Mouse (Mus musculus) C2C12 (cell line): Measurements from ENCODE around the gene Spon2. TPM values are rescaled to one million over a fixed set of nuclear protein-coding genes. Genes with fewer than 3 reads are reported as not detected.

ENCODE experiments used
- H3K27me3 ChIP-seq: one replicate; pipeline ENCODE4 v1.6.1; 2011; ENCODE audit not compliant: control insufficient read depth, insufficient read depth, insufficient read length
- H3K36me3 ChIP-seq: one replicate; pipeline ENCODE4 v1.6.1; 2011; ENCODE audit not compliant: control insufficient read depth, insufficient read depth
- H3K4me3 ChIP-seq: one replicate; pipeline ENCODE4 v1.5.1; 2011; ENCODE audit warnings: mild to moderate bottlenecking, control low read depth; ENCODE audit not compliant: poor library complexity, insufficient read depth, severe bottlenecking
- H3K79me2 ChIP-seq: one replicate; pipeline ENCODE4 v1.6.1; 2011; ENCODE audit not compliant: control insufficient read depth, insufficient read depth
- H3K79me3 ChIP-seq: one replicate; pipeline ENCODE4 v1.6.1; 2011; ENCODE audit warnings: low read depth, control low read depth
- H3ac ChIP-seq: one replicate; pipeline ENCODE3; 2011; ENCODE audit warnings: low read depth; ENCODE audit not compliant: control insufficient read depth, insufficient read length
- CEBPB ChIP-seq: IDR thresholded peaks from one replicate; pipeline ENCODE4 v1.6.1; 2011; ENCODE audit warnings: low read depth, mild to moderate bottlenecking, control low read depth, moderate library complexity
- CTCF ChIP-seq: IDR thresholded peaks from one replicate; pipeline ENCODE4 v1.5.1; 2011; ENCODE audit not compliant: control insufficient read depth, insufficient read depth, insufficient read length
- FOSL1 ChIP-seq: IDR thresholded peaks from one replicate; pipeline ENCODE4 v1.8.0; 2011; ENCODE audit warnings: mild to moderate bottlenecking, low read length; ENCODE audit not compliant: poor library complexity, insufficient read depth, severe bottlenecking
- MAX ChIP-seq: IDR thresholded peaks from one replicate; pipeline ENCODE4 v1.6.1; 2011; ENCODE audit warnings: mild to moderate bottlenecking, control low read depth
- MYOD1 ChIP-seq: IDR thresholded peaks from one replicate; pipeline ENCODE4 v1.6.1; 2011; ENCODE audit warnings: low read depth; ENCODE audit not compliant: control insufficient read depth, insufficient read length
- MYOG ChIP-seq: IDR thresholded peaks from one replicate; pipeline ENCODE4 v1.6.1; 2011; ENCODE audit not compliant: control insufficient read depth, insufficient read length; ENCODE audit errors: extremely low read depth
- USF1 ChIP-seq: IDR thresholded peaks from one replicate; pipeline ENCODE4 v1.6.1; 2011; ENCODE audit warnings: low read depth, mild to moderate bottlenecking, control low read depth, moderate library complexity
- polyA plus RNA-seq: library from polyadenylated mRNA; unstranded; fragments of >200 nt; fragmentation: generic; extraction: Trizol; gene quantifications from one replicate; pipeline ENCODE4 v1.2.1, GENCODE M21; 2012; ENCODE audit warnings: missing spikeins

The Spon2 gene
- polyA plus RNA-seq, 1 experiment, result 1.4 TPM

DNA sequence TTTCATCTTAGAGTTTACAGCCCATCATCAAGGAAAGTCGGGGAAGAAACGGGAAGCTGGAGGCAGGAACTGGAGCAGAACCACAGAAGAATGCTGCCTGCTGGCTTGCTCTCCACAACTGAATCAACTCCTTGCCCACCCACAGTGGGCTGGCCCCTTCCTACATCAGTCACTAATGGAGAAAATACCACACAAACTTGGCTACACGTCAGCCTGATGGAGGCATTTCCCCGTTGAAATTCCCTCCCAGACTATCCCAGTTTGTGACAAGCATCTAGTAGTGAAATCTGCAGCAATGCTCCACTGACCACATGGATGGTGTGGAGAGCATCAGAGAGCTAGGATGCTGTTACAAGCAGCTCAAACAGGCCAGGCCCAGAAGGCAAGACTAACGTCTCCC is 14.5 kb upstream of the Spon2 start:
- H3K79me2 ChIP-seq, result no peaks in the 10 kb centered on the region
- H3K79me3 ChIP-seq, result no peaks in the 10 kb centered on the region
- H3ac ChIP-seq, result no peak overlapping the region
- H3K4me3 ChIP-seq, result no peak overlapping the region
- no peak for TF ChIP-seq MYOD1
- no peak for TF ChIP-seq MAX
- no peak for TF ChIP-seq FOSL1
- no peak for TF ChIP-seq MYOG
- no peak for TF ChIP-seq USF1
- no peak for TF ChIP-seq CEBPB
- no peak for TF ChIP-seq CTCF
- no peaks in the 10 kb centered on the region for H3K36me3 ChIP-seq
- peaks cover 4% of the 10 kb centered on the region for H3K27me3 ChIP-seq

DNA sequence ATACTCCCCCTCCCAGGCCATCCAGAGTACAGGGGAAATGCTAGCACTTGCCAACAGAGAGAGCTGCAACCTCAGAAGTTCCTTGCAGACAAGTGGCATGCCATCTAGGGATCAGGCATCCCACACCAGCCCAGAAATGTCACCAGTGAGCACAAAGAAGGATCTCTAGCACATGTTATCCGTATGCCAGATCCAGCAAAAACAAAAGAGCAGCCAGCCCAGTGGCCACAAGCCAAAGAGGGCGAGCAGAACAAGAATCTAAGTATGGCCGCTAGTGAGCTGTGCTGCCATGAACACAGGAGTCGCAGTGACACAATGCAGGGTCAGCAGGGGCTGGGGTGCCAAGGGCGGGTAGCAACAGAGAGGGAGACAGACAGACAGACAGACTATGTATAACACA is 12.0 kb upstream of the Spon2 start:
- TF ChIP-seq MAX, result no peak
- TF ChIP-seq CEBPB, result no peak
- TF ChIP-seq MYOD1, result no peak
- no peak for TF ChIP-seq USF1
- no peak for TF ChIP-seq MYOG
- TF ChIP-seq CTCF, result no peak
- TF ChIP-seq FOSL1, result no peak
- Histone ChIP-seq H3K79me2 (no peaks in the 10 kb centered on the region), H3K79me3 (no peaks in the 10 kb centered on the region), H3K4me3 (no peak overlapping the region), H3ac (no peak overlapping the region), H3K27me3 (peaks cover 4% of the 10 kb centered on the region), H3K36me3 (no peaks in the 10 kb centered on the region)

DNA sequence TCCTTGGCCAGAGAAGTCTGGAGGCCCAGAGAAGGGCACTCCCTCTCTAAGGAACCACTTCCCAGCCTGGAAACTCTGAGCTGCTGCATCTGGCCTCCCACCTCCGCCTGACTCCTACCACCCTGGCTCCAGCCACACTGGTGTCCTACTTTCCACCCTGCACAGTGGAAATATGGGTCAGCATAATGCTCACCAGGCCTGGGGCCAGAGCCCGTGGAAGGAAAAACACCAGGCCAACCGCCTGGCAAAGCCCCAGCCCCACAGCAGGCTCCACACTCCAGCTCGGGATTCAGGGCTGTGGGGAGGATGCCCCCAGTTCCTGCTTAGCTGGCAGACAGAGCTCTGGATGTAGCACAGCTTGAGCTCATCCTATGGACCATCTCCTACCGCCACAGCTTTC is 10.2 kb upstream of the Spon2 start:
- no peak overlapping the region for H3K4me3 ChIP-seq
- no peak for TF ChIP-seq MYOG
- peaks cover 4% of the 10 kb centered on the region for H3K27me3 ChIP-seq
- H3K79me3 ChIP-seq, result no peaks in the 10 kb centered on the region
- H3K36me3 ChIP-seq, result no peaks in the 10 kb centered on the region
- H3K79me2 ChIP-seq, result no peaks in the 10 kb centered on the region
- H3ac ChIP-seq, result no peak overlapping the region

DNA sequence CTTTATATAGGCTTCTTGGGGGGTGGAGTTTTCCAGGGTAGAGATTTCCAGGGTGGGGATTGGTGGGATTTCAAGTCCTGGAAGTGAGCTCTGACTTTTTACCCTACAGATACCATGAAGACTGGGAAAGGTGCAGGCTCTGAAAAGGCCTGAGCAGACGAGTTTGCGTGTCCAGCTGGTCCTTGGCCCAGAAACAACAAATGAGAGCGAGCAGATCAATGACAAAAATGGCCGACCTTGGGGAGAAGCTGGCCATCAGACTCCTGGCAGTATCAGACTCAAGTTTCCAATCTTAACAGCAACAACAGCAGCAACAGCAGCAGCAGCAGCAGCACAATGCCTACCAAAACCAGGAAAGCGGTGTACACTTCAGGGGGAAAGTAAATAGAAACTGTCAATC is 7.4 kb upstream of the Spon2 start:
- Histone ChIP-seq H3K4me3 (no peak overlapping the region), H3ac (no peak overlapping the region), H3K36me3 (no peaks in the 10 kb centered on the region), H3K27me3 (peaks cover 4% of the 10 kb centered on the region), H3K79me2 (no peaks in the 10 kb centered on the region), H3K79me3 (no peaks in the 10 kb centered on the region)
- TF ChIP-seq CTCF, result no peak
- TF ChIP-seq MYOG, result no peak
- no peak for TF ChIP-seq FOSL1
- TF ChIP-seq MYOD1, result no peak
- TF ChIP-seq CEBPB, result no peak
- no peak for TF ChIP-seq MAX
- no peak for TF ChIP-seq USF1

DNA sequence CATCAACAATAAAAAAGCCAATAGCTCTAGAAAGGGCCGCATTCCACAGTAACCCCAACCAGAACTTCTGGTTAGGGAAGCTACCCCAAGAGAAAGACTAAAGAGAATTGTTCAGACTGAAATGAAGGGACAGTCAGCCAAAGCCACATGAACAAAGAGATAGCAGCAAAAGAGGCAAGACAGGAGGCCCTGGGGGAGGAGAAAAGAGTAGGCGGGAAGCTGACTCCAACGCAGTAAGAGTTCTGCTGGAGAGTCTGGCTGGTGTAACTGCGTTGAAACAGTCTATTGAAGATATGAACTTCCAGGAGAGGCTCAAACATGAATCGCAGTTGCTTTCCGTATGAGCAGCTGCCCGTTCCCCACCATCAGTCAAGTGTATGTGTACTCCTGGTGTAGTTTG is 6.2 kb upstream of the Spon2 start:
- no peaks in the 10 kb centered on the region for H3K36me3 ChIP-seq
- no peak overlapping the region for H3K4me3 ChIP-seq

More for the DNA sequence above, 6.2 kb upstream of the Spon2 start:
- Histone ChIP-seq H3K27me3 (peaks cover 1% of the 10 kb centered on the region), H3ac (no peak overlapping the region), H3K79me3 (no peaks in the 10 kb centered on the region), H3K79me2 (no peaks in the 10 kb centered on the region)
- TF ChIP-seq CEBPB (no peak), MYOD1 (no peak), MYOG (no peak), MAX (no peak), USF1 (no peak), CTCF (no peak), FOSL1 (no peak)
